Mouse (Mus musculus) naive thymus-derived CD4-positive, alpha-beta T cell, adult 2 months (primary cell): Measurements from ENCODE around the gene Vmn1r60.
"Not testable (repeated sequence)": the region's sequence is repeated elsewhere in the genome, so short reads cannot be mapped to it uniquely, and the experiment has no call there.

Experiments used
- DNase-seq: peaks from one replicate; pipeline ENCODE4 v3.0.0-alpha.2; 2011; ENCODE audit warnings: low read depth

Gene Vmn1r60

DNA sequence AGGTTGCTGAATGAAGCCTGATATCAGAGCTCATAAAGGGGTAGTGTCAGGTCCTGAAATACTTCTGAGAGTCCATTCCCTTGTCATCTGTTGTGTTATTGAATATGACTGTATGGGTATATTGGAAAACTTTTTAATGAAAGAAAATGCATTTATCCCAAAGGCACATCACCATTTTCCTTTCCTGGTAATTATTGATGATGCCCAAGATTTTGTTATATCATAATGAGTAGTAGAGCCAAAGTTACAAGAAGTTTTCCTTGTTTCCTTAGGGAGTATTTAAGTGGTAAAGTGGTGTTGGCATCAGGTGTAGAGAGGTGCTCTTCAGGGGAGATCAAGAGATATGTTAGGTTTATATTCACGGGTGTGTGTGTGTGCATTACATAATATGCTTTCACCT is at the start of gene Vmn1r60:
Gene Vmn1r60, minus strand, starts transcription at position 101 of the 400 bp plus-strand sequence.
- not testable (repeated sequence) for DNase-seq

DNA sequence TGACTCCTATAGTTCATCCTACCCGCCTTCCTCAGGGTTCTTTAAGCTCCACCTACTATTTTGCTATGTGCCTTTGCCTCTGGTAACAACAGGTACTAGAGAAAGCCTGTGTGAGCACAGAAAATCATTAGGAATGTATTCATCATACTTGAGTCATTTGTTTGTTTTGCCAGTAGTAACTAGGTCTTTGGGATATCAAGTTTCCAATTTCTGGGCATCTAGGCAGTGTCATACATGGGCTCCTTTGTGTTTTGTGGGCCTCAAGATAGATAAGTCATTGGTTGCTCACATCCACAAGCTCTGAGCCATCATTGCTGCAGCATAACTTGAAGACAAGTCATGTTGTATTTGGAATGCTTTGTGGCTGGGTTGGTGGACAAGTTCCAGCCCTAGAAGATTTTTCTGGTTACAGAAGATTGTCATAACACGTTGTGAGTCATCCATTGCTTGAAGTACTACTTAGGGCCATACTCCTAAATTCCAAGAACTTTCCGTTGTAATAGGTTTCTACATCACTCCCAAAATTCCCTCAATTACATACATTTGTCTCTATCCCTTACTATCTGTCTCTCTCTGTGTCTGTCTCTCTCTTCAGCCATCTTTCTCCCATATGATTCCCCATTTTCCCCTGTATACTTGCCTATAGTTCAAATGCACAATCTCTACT is 6.2 kb downstream of the Vmn1r60 start:
- not testable (repeated sequence) for DNase-seq

DNA sequence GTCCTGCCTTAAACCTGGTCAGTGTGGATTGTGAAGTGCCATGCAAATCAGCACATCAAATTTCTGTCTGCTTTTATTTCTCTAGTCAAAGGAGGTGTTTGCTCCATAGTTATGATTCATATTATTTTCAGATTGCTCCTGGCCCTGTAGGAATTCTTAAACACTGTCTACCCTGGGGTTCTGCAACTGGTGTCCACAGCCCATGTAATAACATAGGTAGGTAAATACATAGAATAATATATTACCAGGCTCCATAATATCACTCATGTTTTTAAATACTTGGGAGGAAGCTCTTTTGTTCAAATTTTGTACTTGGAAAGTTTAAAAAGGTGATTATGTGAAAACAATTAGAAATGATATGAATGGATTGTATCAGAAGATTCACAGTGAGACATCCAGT is 53.3 kb downstream of the Vmn1r60 start, which contains the start of gene Vmn2r28:
Gene Vmn2r28, minus strand, starts transcription at position 101 of the 400 bp plus-strand sequence.
- not testable (repeated sequence) for DNase-seq
